Mouse (Mus musculus): ENCODE results near the gene Psmd13. TPM values are rescaled to one million over a fixed set of nuclear protein-coding genes. Genes with fewer than 3 reads are reported as not detected.
A peak's percentile ranks its signal among the peaks of the same experiment; 100 is the strongest.

Gene Psmd13
- total RNA-seq (2021) = 100 to 1,000 TPM; 123 to 133 TPM
- long read RNA-seq, experiment 1, transcript Psmd13-201 (13 exons, 1,989 nt) = major isoform, 94 of 108 reads
- long read RNA-seq, experiment 1, partial matches to known transcripts = 4 of 108 reads
- long read RNA-seq, experiment 1, other reads (novel, unspliced or antisense) = 10 of 108 reads
- long read RNA-seq, experiment 2, transcript Psmd13-201 (13 exons, 1,989 nt) = major isoform, 119 of 168 reads
- long read RNA-seq, experiment 2, partial matches to known transcripts = 4 of 168 reads
- long read RNA-seq, experiment 2, other reads (novel, unspliced or antisense) = 42 of 168 reads

DNA sequence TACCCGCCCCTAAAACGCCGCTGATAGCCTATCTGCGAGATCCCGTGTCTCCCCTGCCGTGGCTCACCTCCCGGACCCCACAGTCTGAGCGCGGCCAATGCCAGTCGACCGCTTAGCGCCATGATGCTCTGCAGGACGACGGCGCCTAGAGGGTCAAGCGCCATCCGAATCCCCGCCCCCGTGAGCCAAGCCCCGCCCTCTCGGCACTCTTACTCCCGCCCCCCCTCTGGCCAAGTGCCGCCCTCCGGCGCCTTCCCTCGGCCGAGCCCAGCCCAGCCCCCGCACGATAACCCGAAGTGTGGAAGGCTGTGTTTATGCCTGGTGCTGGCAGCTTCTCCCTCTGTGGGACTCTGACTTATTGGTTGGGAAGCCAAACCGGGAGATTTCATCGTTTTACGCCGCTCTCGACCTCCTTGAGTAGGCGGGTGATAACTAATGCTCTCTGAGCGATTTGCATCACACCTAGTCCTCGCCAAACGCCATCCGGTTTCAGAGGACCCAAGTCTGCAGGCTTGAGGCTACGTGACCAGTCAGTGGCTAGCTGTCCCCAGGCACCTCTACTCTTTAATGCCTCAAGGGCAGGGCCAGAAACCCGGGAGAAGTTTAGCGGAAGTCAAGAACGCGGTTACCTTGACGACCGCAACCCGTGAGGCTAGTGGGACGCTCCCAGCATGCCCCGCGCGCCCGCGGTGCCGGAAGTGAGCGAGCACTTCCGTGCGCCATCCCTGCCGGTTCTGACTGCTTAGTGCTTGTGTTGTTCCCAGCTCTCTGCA, at the start of gene Psmd13, which contains the start of gene Sirt3:
Gene Psmd13, plus strand, starts transcription at position 273 of the 773 bp plus-strand sequence.
Gene Sirt3, minus strand, starts transcription at position 614 of the 773 bp plus-strand sequence.
- peak; percentile 88 to 89 for DNase-seq (ENCODE audit: low spot score in 2 of 2)

DNA sequence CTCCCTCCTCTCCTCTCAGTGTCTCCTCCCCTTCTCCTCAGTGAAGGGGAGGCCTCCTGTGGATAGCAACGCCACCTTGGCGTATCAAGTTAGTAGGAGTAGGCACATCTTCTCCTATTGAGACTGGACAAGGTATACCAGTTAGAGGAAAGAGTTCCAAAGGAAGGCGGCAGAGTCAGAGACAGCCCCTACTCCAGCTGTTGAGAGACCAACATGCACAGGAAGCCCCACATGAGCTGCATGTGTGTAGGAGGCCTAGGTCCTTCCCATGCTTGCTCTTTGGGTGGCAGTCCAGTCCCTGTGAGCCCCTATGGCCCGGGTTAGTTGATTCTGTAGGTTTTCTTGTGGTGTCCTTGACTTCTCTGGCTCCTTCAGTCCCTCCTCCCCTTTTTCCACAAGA, 48.4 kb upstream of the Psmd13 start:
- no peak for DNase-seq (ENCODE audit: low spot score in 2 of 2)

DNA sequence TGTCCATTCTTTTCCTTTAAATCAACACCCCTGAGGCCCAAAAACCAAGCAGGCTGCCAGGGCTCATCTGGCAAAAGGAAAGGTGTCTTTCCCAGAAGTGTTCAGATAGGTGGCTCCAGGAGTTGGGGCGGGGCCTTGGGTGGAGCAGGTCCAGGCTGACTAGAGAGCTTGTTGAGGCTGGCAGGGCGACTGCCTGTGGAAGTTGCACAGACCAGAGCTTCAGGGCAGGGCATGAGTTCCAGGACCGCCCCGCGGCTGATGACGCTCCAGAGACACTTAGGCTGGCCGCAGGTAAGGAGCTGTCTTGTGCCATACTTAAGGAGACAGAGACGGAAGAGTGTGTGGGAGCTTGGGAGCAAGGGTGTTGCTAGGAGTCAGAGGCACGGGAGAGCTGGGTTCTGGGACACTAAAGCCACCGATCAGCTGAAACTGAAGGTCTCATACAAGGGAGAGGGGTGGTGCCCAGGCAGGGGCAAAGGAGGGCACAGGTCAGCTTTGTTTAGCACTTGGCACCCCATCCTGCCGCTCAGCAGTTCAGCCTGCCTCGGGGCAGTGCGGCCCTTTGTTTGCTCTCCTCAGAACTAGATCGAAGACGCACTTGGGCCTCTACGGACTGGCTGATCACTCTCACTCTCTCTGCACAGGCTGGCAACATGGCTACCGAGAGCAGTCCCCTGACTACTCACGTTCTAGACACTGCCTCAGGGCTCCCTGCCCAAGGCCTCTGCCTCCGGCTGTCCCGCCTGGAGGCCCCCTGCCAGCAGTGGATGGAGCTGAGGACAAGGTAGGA, 46.6 kb upstream of the Psmd13 start, which contains the start of gene Urah:
Gene Urah, plus strand, starts transcription at position 51 of the 790 bp plus-strand sequence.
- no peak for DNase-seq (ENCODE audit: low spot score in 2 of 2)

DNA sequence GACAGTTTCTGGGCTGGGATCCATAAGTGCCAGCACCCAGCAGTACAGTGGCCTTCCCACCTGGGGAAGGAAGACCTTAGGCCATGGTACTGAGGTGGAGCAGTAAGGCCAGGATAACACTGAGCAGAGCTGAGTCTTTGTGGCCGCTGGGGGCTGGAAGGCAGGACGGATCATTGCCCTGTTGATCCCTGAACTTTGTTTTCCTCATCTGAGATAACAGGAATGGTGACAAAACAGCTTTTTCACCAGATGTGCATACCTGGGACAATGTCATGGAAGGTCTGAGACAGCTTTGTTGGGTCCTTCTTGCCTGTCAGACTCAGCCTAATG, 46.0 kb upstream of the Psmd13 start:
- DNase-seq (ENCODE audit: low spot score in 2 of 2) = no peak

DNA sequence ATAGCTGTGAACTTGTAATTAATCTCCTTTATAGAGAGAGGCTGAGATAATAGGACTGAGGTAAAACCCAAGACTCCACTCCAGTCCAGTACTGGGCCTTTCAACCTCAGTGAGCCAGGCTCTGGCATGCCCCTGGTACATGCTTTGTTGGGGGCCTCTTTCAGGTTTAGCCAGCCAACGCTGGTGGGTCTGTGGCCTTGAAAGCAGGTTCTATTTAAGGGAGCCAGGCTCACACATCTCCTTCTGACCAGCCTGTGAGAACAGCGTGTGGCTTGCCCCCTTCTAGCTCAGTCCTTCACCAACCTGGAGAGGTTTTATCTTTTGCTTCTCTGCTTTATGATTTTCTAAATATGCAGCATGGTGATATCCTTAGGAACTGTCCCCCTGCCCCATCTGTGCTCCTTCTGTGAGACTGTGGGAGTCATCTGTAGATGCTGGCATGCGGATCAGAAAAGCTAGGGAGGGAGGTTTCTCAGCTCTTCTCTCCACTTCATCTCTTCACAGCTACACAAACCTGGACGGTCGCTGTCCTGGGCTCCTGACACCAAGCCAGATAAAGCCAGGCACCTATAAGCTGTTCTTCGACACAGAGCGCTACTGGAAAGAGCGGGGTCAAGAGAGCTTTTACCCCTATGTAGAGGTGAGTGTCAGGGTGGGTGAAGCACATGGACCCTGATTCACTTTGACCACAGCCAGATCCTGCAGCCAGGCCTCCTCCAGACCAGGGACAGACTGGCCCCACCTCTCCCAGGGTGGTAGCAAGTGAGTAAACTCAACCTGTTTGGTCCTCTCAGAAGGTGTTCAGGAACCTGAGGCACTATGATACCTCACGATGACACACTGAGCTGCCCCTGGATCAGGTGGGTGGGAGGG, 45.3 kb upstream of the Psmd13 start:
- no peak for DNase-seq (ENCODE audit: low spot score in 2 of 2)

DNA sequence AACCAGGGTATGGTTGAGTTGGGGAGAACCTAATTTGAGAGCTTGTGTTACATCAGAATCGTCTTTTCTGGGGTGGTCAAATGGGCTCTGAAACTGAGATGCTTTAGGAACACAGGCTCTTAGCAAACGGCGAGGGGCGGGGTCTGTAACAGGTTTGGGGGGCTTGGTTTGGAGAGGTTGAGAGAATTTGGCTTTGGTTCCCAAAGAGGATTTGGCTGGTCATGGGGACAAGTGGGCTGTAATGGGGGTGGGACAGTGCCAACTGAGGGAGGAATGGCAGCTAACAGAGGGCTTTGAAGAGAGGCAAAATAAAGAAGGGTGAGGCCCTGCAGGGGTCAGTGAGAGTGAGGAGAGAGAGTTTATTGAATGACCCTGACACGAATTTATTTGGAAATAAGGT, 42.2 kb upstream of the Psmd13 start:
- no peak for DNase-seq (ENCODE audit: low spot score in 2 of 2)

DNA sequence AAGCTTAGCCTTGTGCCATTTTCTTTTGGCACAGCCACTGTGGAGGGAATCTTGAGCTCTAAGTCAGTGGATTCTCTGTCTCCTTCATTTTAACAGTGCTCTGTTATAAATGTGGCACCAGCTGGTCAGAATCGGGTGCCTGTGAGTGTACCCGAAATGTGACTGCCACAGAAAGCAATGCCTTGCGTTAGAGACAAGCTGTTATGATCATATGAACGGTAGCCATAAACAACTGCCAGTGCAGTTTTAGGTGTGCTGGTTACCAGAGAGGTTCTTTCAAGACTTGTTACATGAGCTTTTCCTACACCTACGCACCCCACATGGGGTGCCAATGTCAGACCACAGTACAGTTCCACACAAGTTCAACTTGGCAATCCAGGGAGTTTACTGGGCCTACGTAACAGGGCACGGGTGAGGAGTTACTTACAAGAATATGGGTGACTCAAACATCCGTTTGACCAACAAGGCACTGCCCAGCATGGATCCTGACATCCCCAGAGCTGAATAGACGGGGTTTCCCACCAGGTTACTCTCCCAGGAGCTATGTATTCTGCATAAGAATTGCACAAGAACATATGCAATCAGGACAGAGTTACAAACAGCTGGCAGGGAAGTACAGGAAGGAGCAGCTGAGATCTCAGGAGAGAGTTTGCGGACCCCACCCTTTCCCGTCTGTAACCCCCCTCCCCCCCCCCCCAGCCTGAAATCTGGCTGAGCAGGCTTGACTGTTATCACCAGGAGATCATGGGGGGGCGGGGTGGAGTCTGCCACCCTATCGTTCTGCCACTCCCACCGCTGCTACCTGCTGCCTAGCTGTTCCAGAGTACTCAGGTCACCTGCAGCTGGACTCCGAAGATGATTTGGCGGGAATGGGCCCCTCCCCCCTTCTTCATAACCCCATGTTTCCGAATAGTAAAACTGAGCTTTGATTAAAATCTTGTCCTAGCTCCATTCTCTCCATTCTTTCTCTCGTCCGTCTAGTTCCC, 40.7 kb upstream of the Psmd13 start:
- no peak for DNase-seq (ENCODE audit: low spot score in 2 of 2)

DNA sequence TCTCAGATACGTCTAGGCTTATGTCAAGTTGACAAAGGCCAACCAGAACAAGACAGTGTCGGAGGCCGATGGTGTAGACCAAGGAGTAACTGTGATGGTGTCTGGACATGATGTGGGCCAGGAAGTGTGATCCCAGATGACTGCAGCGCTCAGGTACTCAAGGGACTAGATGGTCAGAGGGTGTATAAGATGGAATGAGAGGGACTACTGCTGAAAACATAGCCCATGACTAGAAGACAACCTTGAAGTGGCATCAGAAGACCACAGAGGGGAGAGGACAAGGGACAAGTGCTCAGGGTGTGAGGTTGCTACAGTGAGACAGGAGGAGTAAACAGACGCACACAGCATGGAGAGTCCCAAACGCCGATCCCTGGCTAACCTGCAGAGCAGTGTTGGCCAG, 38.0 kb upstream of the Psmd13 start:
- DNase-seq (ENCODE audit: low spot score in 2 of 2) = no peak

DNA sequence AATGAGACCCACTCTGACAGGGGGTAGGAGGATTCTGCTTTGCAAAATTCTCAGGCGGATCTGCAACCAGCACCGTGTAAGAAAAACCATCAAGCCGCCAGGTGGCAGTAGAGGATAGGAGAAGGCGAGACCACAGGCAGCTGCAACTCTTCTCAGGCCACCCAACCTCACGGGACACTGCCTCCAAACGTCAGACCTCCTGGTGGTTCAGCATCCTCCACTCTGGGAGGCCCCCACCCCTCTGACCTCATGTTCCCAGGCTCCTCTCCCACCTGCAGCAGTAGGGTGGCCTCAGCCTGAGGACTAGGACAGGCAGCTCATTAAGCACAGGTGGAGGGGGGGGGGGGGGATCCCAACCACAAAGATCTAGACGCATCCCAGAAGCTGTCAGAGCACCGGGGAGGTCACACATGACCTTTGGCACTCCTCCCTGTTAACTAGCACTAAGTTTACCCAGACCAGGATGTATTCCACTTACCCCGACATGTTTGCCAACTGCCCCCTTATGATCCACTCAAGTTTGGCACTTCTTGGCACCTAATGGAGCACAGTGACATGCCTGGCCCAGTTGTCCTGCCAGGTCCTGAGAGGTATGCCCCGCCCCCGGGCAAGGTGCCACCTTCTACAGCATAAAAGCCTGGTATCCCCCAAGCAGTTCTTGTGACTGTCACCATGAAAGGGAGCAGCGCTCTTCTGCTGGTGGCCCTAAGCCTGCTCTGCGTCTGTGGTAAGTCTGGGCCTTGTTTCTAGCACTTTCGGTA, 36.7 kb upstream of the Psmd13 start, which contains the start of gene Scgb1c1:
Gene Scgb1c1, plus strand, starts transcription at position 643 of the 761 bp plus-strand sequence.
- peak; percentile 85 to 89 for DNase-seq (ENCODE audit: low spot score in 2 of 2)

DNA sequence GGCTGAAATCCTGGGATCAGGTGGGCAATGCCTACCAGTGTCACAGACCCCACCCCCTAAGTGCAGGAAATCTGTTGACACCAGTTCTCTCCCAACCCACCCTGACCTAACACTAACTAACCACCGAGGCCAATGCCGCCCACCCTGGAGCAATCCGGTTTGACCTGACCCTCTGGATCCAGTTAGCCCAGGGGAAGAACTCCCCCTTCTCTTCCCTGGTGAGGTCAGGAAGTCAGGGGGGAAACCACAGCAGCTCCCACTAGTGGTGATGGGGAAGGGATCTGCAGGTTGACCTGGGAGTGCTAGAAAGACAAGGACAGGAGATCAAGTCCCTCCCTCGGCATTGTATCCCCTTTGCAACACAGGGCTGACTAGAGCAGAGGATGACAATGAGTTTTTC, 36.1 kb upstream of the Psmd13 start:
- no peak for DNase-seq (ENCODE audit: low spot score in 2 of 2)

DNA sequence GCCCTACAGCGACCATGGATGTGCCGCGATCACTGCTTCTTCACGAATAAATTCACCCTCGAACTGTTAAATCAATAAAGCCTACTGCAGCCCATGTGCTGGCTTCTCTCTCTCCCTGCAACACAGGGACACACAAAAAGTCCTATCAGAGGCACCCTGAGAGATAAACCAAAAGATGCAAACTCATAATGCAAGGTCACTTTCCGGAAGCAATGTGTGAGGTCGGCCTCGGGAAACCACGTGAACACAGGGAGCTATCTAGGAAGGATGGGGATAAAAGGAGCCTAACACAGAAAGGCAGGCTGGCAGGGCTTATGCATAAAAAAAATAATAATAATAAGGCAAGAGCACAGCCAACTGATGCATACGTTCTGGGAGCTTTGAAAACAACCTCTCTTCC, 35.1 kb upstream of the Psmd13 start:
- no peak for DNase-seq (ENCODE audit: low spot score in 2 of 2)

DNA sequence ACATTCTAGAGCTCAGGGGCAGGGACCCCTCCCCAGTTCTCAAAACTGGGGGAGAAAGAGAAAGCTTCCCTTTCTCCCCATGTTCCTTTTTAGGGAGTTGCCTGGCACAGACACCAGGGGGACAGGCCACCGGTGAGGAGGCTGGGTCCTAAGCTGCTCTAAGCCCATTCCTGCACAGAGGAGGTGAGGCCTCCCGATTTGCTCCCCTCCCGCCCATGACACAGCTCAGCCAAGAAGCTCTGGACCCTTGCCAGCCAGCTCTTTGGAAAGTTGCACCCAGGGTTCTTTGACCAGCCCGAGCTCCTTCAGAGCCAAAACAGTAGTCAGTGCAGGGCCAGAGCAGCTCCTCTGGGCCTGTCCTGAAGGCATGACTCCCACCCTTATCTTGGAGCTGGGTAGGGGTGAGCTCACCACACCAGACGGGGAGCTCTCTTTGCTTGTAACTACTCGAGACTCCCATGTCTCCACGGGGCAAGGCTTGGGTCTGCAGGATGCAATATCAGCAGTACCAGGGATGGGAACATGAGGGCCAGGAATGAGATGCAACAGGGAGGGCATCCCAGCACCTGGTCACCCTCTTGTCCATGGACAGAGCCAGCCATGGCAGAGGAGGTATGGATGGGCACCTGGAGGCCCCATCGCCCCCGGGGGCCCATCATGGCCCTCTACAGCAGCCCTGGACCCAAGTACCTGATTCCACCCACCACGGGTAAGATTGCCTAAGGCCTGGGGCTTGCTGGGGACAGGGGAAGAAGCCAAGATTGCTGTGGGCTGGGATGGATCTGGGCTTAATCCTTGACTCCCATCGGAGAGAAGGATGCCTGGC, 33.8 kb upstream of the Psmd13 start, which contains the start of gene Odf3:
Gene Odf3, plus strand, starts transcription at position 51 of the 826 bp plus-strand sequence.
- peak in 1 of 2 experiments; percentile 62 for DNase-seq (ENCODE audit: low spot score in 2 of 2)

DNA sequence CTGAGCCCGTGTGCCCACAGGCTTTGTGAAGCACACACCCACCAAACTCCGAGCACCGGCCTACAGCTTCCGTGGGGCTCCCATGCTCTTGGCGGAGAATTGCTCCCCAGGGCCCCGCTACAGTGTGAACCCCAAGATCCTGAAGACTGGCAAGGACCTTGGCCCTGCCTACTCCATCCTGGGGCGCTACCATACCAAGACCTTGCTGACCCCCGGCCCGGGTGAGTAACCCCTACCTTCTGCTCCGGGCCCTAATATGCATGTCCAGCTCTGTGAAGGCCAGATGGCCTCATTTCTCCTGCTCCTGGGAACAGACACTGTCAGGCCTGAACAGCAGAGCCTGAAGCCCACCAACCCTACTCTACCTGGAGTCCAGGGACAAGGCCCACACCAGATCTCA, 33.2 kb upstream of the Psmd13 start:
- no peak for DNase-seq (ENCODE audit: low spot score in 2 of 2)

DNA sequence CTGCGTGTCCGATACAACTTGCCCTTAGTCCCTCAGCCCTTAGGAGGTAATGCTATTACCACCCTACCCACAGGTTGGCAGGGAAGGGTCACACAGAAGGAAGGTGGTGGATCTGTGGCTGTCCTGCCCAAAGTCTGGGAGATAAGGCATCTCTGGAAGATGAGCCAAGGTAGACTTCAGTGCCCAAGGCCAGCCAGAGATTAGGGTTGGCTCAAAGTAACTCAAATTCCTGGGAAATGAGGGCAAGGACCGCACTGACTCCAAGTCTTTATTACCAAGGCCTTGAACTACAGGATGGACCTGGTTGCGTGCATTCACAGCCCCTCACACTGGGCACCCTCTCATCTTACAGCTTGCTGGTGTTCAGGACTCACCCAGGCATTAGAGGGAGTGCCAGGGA, 29.9 kb upstream of the Psmd13 start:
- no peak for DNase-seq (ENCODE audit: low spot score in 2 of 2)

DNA sequence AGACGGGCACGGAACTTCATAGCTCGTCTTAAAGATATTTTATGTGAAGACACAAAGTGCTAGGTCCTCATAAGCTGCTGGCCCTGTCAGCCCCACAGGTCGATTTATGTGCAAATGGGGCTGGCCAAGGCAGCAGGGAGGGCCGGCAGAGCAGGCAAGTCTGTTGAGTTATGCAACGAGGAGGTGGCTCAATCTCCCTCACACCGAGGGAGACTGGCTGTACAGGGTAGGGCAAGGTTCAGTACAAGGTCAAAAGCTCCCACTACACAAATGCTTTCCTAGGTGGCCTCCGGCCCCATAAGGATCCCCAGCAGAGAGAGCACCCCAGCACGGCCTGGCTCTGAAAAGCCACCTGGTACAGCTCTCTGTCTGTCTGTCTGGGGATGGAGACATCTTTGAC, 28.4 kb upstream of the Psmd13 start:
- no peak for DNase-seq (ENCODE audit: low spot score in 2 of 2)

DNA sequence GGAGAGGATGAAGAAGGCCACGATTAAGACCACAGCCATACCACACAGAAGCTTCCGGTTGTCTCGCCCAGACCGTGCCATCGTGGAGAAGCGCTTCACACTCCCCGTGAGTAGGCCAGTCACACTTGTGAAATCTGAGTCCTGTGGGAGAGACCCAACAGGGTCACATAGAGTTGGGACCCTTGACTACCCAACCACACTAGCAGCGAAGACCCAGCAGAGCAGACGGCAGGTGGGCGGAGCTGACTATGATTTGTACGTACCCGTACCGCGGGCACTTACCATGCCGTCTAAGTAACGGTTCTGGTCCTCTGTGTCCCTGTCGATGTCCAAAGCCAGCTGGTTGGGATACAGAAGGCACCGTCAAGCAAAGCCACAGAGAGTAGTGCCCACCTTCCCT, 27.3 kb upstream of the Psmd13 start:
- DNase-seq (ENCODE audit: low spot score in 2 of 2) = no peak

DNA sequence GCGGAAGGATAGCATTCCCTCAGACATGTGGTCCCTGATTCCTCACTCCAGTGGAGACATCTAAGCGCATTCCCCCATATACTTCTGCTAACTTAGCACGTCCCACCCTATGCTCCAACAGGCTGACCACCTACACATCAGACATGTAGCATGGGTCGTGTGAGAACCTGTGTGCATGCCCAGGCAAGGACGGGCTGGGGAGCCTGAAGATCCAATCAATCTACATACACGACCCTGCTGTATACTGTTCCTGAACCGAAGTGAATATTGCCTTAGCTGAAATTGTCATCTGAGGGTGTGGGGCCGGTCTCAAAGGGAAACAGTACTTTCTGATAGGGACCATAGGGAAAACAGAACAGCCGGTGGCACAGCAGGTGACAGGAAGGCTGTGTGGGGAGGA, 26.6 kb upstream of the Psmd13 start:
- no peak for DNase-seq (ENCODE audit: low spot score in 2 of 2)

All from adrenal gland, postnatal 4 days (tissue).